Mouse (Mus musculus) layer of hippocampus, postnatal 14 days (tissue): ENCODE measurements at regions not wholly inside any gene's neighbourhood (a gene's known extent, or its start where the extent isn't known, plus 50 kb on each side); places are given as distances from the start of the nearest gene placed in this dataset.

Experiments
- DNase-seq, 2 experiments: peaks; one replicate each; pipeline ENCODE4 v3.0.0; 2021 to 2022; ENCODE audit warnings: low spot score in 2 of 2, mixed read lengths in 1 of 2

DNA sequence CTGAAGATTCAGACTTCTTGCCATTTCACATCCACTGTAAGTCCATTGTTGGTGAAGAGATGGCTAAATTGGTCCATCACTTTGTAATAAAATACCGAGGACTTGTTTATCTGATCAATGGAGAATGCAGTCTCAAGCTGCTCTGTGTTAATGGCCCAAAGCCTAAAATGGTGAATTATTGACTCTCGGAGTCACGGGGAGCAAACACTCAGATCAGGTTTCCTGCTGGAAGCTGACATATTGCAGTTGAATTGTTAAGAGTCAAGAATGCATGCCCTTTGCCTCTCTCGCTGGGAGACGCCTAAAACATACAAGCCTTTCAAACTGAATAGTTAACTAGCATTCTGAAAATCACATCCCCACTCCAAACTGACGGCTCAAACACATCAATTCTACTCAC lies 129.0 kb upstream of the Irx4 start:
- no peak for DNase-seq

DNA sequence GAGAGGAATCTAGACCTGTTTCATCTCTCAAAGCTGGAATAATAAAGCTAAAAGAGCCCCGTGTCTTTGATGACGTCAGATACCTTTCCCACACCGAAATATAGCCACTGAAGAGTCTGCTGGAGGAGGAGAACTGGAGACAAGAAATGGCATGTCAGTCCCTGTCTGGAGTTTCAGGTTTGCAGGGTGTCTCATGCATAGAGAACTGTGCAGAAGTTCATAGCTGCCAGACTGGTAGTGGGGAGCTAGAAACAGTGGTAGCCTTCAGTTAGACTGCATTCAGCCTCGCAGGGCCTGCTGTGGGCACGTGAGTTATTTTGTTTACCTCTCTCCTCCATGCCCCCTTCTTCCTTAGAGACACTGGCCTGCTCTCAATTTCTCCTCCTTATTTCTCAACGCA lies 127.5 kb upstream of the Irx4 start:
- no peak for DNase-seq

DNA sequence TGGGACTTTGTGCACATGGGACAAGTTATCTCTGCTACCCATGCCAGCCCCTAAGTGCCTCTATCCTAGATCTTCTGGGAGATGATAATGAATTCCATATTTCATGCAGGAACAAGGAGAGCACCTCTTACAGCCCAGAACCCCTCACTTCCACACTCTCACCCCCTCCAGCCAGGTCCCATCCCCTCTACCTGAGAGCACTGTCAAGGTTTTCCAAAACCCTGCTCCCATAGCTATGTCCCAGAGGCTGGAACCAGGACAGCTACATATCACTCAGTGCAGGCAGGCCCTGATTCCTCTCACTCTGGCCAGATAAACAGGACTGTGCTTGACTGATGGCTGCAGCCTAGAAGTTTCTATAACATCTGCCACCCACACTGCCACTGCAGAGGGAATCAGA lies 125.3 kb upstream of the Irx4 start:
- no peak for DNase-seq

DNA sequence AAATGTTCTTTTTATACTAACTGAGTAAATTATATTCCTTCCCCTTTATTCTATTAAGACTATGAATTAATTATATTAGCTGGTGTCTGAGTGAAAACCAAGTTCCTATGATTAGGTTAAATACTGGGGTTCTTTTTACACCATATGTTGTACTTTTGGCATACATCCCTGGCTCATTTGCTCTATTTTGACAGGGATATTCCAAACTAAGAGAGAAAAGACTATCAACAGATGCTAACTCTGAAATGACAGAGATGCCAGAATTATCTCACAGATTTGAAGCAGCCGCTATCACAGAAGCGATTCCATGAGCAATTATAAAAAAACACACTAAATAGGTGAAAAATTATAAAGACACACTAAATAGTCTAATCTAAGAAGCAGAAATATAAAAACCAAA lies 119.0 kb upstream of the Irx4 start:
- peak in 1 of 2 experiments; percentile 64 for DNase-seq

DNA sequence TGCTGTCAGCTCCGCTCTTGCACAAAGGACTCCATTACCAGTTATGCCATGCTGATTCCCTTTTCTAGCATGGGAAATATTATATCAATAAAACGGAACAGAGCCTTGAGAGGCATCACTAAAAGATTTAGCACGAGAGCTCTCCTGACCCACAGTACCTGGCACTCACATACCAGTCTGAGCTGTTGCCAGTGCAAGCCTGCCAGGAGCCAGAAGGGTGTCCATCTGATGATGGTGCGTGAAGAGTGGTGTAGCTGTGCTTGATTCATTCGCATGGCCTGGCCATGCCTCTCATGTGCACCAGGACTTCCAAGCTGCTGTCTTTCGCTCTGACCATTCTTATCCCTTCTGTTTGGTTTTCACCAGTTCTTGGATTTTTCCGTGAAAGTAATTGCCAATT lies 102.3 kb upstream of the Irx4 start:
- DNase-seq: peak; percentile 6 to 31

DNA sequence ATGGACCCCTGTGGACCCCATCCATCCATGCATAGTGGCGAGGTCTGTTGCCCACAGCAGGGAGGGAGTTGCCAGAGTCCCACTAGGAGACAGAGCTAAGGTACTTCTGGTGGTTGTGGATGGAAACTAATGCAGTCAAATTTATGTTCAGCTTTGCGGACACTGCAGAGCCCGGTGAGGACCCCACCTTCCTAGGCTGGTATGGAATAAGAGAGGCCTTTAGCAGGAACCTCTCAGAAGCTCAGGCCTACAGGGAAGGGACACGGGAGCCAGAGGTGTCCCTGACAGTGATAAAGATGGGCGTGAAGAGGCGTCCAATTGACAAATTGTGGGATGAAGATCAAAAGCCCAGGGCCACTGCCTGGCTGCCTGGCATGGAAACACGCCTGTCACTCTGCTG lies 100.8 kb upstream of the Irx4 start:
- no peak for DNase-seq

DNA sequence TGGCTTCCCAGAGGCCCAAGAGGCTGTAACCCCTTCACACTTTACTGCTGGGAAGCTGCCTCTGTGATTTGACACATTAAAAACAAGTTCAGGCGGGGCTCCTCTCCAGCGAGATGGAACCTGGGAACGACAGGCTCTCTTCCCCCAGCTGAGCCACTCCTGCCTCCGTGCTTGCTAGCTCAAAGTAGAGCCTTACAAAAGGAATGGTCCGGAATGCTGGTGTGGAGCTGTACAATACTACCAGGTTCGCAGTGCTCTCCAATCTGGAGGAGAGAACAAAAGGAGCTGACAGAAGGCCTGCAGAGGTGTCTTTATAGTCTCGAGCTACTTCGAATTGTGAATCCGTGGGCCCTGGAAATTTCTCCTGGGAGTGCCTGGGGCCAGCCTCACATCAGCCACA lies 100.4 kb upstream of the Irx4 start:
- DNase-seq: no peak

DNA sequence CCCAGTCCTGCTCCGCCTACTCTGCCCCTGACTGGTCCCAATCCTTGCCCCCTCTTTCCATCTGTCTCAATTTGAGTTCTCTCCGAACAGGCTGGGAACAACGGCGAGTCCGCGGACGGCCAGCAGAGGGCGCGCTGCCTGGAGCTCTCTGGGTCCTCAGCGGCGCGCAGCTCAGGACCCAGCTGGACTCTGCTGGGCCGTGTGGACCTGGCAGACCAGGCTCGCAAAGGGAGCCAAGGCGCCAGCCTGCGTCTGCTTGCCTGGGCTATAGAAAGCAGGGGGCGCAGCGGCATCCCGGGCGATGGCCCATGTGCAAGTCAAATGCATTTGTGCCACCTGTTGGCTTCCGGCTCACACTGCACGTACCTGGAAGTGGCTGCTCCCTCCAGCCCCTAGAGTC lies 100.0 kb upstream of the Irx4 start:
- DNase-seq: peak; percentile 78 to 81

DNA sequence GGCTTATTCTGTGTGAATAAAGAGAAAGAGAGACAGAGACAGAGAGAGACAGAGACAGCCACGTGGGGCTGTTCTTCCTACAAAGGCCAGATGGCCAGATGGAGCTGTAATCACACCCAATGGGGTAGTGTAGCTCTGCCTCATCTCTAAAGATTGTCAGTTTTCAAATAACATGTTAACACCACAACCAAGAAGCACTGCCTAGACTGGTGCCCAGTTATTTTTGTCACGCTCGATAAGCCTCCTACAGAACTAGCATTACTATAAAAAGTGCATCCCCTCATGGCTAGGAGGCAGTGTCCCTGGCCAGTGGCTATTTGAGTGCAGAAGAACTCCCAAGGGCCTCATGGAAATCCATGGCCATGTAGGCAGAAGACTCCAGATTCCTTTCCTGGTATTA lies 90.0 kb upstream of the Irx4 start:
- DNase-seq: no peak

DNA sequence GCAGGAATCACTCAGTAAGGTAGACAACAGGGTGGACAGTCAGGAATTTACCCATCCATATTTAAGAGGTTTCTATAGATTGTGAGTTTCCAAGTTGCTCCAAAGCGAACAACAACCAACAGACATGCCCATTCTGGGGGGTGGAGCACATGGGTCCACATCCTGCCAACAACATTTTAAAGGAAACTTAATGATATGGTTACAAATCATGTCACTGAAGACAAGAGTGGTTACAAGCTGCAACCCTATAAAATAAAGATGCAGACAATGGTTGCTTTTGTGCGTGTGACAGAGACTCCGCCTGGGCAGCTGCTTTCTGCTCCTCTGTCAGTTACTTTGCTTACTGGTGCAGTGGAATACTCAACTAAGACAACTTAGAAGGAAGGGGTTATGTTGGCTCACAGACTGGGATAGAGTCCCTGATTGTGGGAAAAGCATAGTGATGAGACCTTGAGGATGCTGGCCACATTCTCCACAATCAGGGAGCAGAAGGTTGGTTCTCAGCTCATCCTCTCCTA lies 52.3 kb upstream of the Irx4 start:
- DNase-seq: no peak
